Mouse (Mus musculus) stomach, postnatal 0 days (tissue): ENCODE results near the gene Mctp1.

ENCODE experiments used
- CTCF ChIP-seq: IDR thresholded peaks from 2 replicates; pipeline ENCODE4 v1.5.1; 2016; ENCODE audit warnings: antibody characterized with exemption, low read depth, mild to moderate bottlenecking, moderate library complexity
- EP300 ChIP-seq: optimal IDR thresholded peaks from 2 replicates; pipeline ENCODE3; 2016; ENCODE audit warnings: antibody characterized with exemption

- TF ChIP-seq EP300 (no peak), CTCF (no peak)
These were observed 138.8 kb downstream of the Mctp1 start for GRCm38 (mm10) chr13:76523170-76523569.
